Mouse (Mus musculus) stomach, embryonic 15.5 days (tissue): Measurements from ENCODE around the gene Olfr750. TPM values are rescaled to one million over a fixed set of nuclear protein-coding genes. Genes with fewer than 3 reads are reported as not detected.

Experiments used
- ATAC-seq: fragments of 200-750 bp; cut with Nextera tagmentation; 2 replicates; pipeline ENCODE4 v1.8.0; 2017; ENCODE audit warnings: low read depth, moderate number of reproducible peaks, moderate TSS enrichment; ENCODE audit not compliant: insufficient read depth, low FRiP score
- H3K27ac ChIP-seq: fragments of 300-500 bp; sonication (generic); 2 replicates; pipeline ENCODE4 v1.5.1; 2015; ENCODE audit warnings: mild to moderate bottlenecking, inconsistent platforms
- H3K27me3 ChIP-seq: fragments of 300-500 bp; sonication (generic); replicated peaks from 2 replicates; pipeline ENCODE4 v1.6.1; 2015; ENCODE audit warnings: inconsistent platforms
- H3K36me3 ChIP-seq: fragments of 300-500 bp; sonication (generic); 2 replicates; pipeline ENCODE4 v1.6.1; 2015; ENCODE audit warnings: inconsistent platforms
- H3K4me1 ChIP-seq: fragments of 300-500 bp; sonication (generic); 2 replicates; pipeline ENCODE4 v1.6.1; 2015; ENCODE audit warnings: inconsistent platforms
- H3K4me2 ChIP-seq: fragments of 300-500 bp; sonication (generic); 2 replicates; pipeline ENCODE4 v1.6.1; 2015; ENCODE audit warnings: mild to moderate bottlenecking, inconsistent platforms
- H3K4me3 ChIP-seq: fragments of 300-500 bp; sonication (generic); replicated peaks from 2 replicates; pipeline ENCODE4 v1.5.1; 2015; ENCODE audit warnings: inconsistent platforms
- H3K9ac ChIP-seq: fragments of 300-500 bp; sonication (generic); 2 replicates; pipeline ENCODE4 v1.6.1; 2015; ENCODE audit warnings: inconsistent platforms
- H3K9me3 ChIP-seq: fragments of 300-500 bp; sonication (generic); 2 replicates; pipeline ENCODE4 v1.6.1; 2016; ENCODE audit warnings: inconsistent platforms
- WGBS: fragments of 180-500 bp; shearing (Covaris S2); methylation state at CpG from one replicate; pipeline ENCODE4 v1.1.7; 2015; 5-methylcytosine and 5-hydroxymethylcytosine counted together
- polyA plus RNA-seq: library from polyadenylated mRNA; unstranded; fragments of >200 nt; fragmentation: Nextera tagmentation; extraction: Ambion mirVana; gene quantifications from 2 replicates; pipeline ENCODE4 v1.2.1, GENCODE M21; 2015

Gene Olfr750
- polyA plus RNA-seq, 1 experiment from 2014 or later: not detected

- no peaks in the 10 kb centered on the region for H3K9me3 ChIP-seq
- no peak overlapping the region for H3K9ac ChIP-seq
- H3K27me3 ChIP-seq: no peaks in the 10 kb centered on the region
- no peak for ATAC-seq
- no peak overlapping the region for H3K4me3 ChIP-seq
- H3K4me2 ChIP-seq: no peak overlapping the region
- WGBS: 78% methylated on average over 2 of the region's 2 CpGs
- no peak overlapping the region for H3K27ac ChIP-seq
- 0 out of 2 replicates have a peak, but pooled peaks cover 3% of the 10 kb centered on the region for H3K4me1 ChIP-seq
- no peaks in the 10 kb centered on the region for H3K36me3 ChIP-seq
These were observed 10.9 kb upstream of the Olfr750 start for GRCm38 (mm10) chr14:51085086-51085485.

- ATAC-seq: no peak
- H3K4me1 ChIP-seq: 0 out of 2 replicates have a peak, but pooled peaks cover 3% of the 10 kb centered on the region
- H3K9ac ChIP-seq: no peak overlapping the region
- no peaks in the 10 kb centered on the region for H3K9me3 ChIP-seq
- peak overlapping the region; percentile 55 for H3K4me3 ChIP-seq
- peak overlapping the region; percentile 73 for H3K4me2 ChIP-seq
- 11% methylated on average over 7 of the region's 7 CpGs for WGBS
- no peak overlapping the region for H3K27ac ChIP-seq
- no peaks in the 10 kb centered on the region for H3K27me3 ChIP-seq
- H3K36me3 ChIP-seq: no peaks in the 10 kb centered on the region
These were observed 9.6 kb upstream of the Olfr750 start for GRCm38 (mm10) chr14:51083805-51084204.

- H3K27ac ChIP-seq: peak overlapping the region; percentile 36; the same call in 1 of the 2 replicates
- peak overlapping the region; percentile 55 for H3K4me3 ChIP-seq
- WGBS: 3% methylated on average over 40 of the region's 40 CpGs
- H3K27me3 ChIP-seq: no peaks in the 10 kb centered on the region
- ATAC-seq: peak; percentile 37; the same call in 1 of the 2 replicates
- peak overlapping the region; percentile 73 for H3K4me2 ChIP-seq
- H3K9me3 ChIP-seq: no peaks in the 10 kb centered on the region
- H3K36me3 ChIP-seq: no peaks in the 10 kb centered on the region
- peak overlapping the region; percentile 3; the same call in 1 of the 2 replicates for H3K9ac ChIP-seq
- H3K4me1 ChIP-seq: 0 out of 2 replicates have a peak, but pooled peaks cover 3% of the 10 kb centered on the region
These were observed 8.7 kb upstream of the Olfr750 start for GRCm38 (mm10) chr14:51082599-51083581.

- Histone ChIP-seq H3K27me3 (no peaks in the 10 kb centered on the region), H3K9me3 (no peaks in the 10 kb centered on the region), H3K36me3 (no peaks in the 10 kb centered on the region), H3K27ac (no peak overlapping the region), H3K4me2 (no peak overlapping the region), H3K4me1 (0 out of 2 replicates have a peak, but pooled peaks cover 3% of the 10 kb centered on the region), H3K4me3 (no peak overlapping the region), H3K9ac (no peak overlapping the region)
- WGBS: 77% methylated on average over 2 of the region's 2 CpGs
- peak; percentile 48 for ATAC-seq
These were observed 6.8 kb upstream of the Olfr750 start for GRCm38 (mm10) chr14:51081035-51081434.

GRCm38 (mm10) chr14:51079180-51079579 is 4.9 kb upstream of the Olfr750 start:
- no peak for ATAC-seq
- Histone ChIP-seq H3K4me3 (no peak overlapping the region), H3K36me3 (no peaks in the 10 kb centered on the region), H3K27me3 (no peaks in the 10 kb centered on the region), H3K27ac (no peak overlapping the region), H3K4me2 (no peak overlapping the region), H3K9me3 (no peaks in the 10 kb centered on the region), H3K4me1 (0 out of 2 replicates have a peak, but pooled peaks cover 3% of the 10 kb centered on the region), H3K9ac (no peak overlapping the region)
- 86% methylated on average over 1 of the region's 1 CpGs for WGBS

GRCm38 (mm10) chr14:51069617-51070016 is 4.6 kb downstream of the Olfr750 start:
- no peaks in the 10 kb centered on the region for H3K4me1 ChIP-seq
- no peaks in the 10 kb centered on the region for H3K27me3 ChIP-seq
- no peak overlapping the region for H3K9ac ChIP-seq
- H3K4me2 ChIP-seq: no peak overlapping the region
- H3K4me3 ChIP-seq: no peak overlapping the region
- no peak for ATAC-seq
- no peak overlapping the region for H3K27ac ChIP-seq
- no peaks in the 10 kb centered on the region for H3K36me3 ChIP-seq
- 90% methylated on average over 2 of the region's 2 CpGs for WGBS
- no peaks in the 10 kb centered on the region for H3K9me3 ChIP-seq

GRCm38 (mm10) chr14:51068956-51069355 is 5.3 kb downstream of the Olfr750 start:
- Histone ChIP-seq H3K4me1 (no peaks in the 10 kb centered on the region), H3K9ac (no peak overlapping the region), H3K4me2 (no peak overlapping the region), H3K27ac (no peak overlapping the region; the same call in 1 of the 2 replicates), H3K4me3 (no peak overlapping the region), H3K27me3 (no peaks in the 10 kb centered on the region), H3K9me3 (no peaks in the 10 kb centered on the region), H3K36me3 (no peaks in the 10 kb centered on the region)
- 58% methylated on average over 5 of the region's 5 CpGs for WGBS
- no peak for ATAC-seq

GRCm38 (mm10) chr14:51060761-51061160 is 13.5 kb downstream of the Olfr750 start:
- ATAC-seq: no peak
- WGBS: 90% methylated on average over 5 of the region's 5 CpGs
- no peaks in the 10 kb centered on the region for H3K9me3 ChIP-seq
- H3K4me2 ChIP-seq: no peak overlapping the region
- H3K4me1 ChIP-seq: no peaks in the 10 kb centered on the region
- no peak overlapping the region for H3K27ac ChIP-seq
- no peak overlapping the region for H3K9ac ChIP-seq
- H3K4me3 ChIP-seq: no peak overlapping the region
- H3K36me3 ChIP-seq: no peaks in the 10 kb centered on the region
- no peaks in the 10 kb centered on the region for H3K27me3 ChIP-seq

GRCm38 (mm10) chr14:51057401-51057831 is 16.8 kb downstream of the Olfr750 start, which contains the start of gene Rnase12:
Gene Rnase12, minus strand, starts transcription at chr14:51057661.
- H3K27ac ChIP-seq: no peak within 1 kb of the TSS
- ATAC-seq: no peak
- H3K27me3 ChIP-seq: no peaks in the 10 kb centered on the region

GRCm38 (mm10) chr14:51054243-51055237 is 19.7 kb downstream of the Olfr750 start:
- Histone ChIP-seq H3K9me3 (no peaks in the 10 kb centered on the region), H3K4me1 (no peaks in the 10 kb centered on the region), H3K36me3 (no peaks in the 10 kb centered on the region), H3K4me3 (no peak overlapping the region), H3K9ac (no peak overlapping the region), H3K4me2 (0 out of 2 replicates have a peak overlapping the region, but pooled peaks have one; percentile 0), H3K27ac (no peak overlapping the region), H3K27me3 (no peaks in the 10 kb centered on the region)
- ATAC-seq: no peak
- 62% methylated on average over 13 of the region's 13 CpGs for WGBS

More at GRCm38 (mm10) chr14:51057401-51057831, 16.8 kb downstream of the Olfr750 start, which contains the start of gene Rnase12:
- H3K9me3 ChIP-seq: no peaks in the 10 kb centered on the region
- no peak within 1 kb of the TSS for H3K4me2 ChIP-seq
- H3K9ac ChIP-seq: no peak within 1 kb of the TSS
- no peaks in the 10 kb centered on the region for H3K4me1 ChIP-seq
- whole genome bisulfite sequencing: 50% methylated on average over 9 of the region's 9 CpGs
- H3K36me3 ChIP-seq: no peaks in the 10 kb centered on the region
- H3K4me3 ChIP-seq: no peak within 1 kb of the TSS

GRCm38 (mm10) chr14:51053176-51053575 is 21.1 kb downstream of the Olfr750 start:
- no peak overlapping the region for H3K27ac ChIP-seq
- H3K4me1 ChIP-seq: no peaks in the 10 kb centered on the region
- H3K4me3 ChIP-seq: no peak overlapping the region
- H3K9ac ChIP-seq: no peak overlapping the region
- no peaks in the 10 kb centered on the region for H3K36me3 ChIP-seq
- H3K4me2 ChIP-seq: no peak overlapping the region
- ATAC-seq: no peak
- WGBS: 68% methylated on average over 5 of the region's 5 CpGs
- H3K9me3 ChIP-seq: no peaks in the 10 kb centered on the region
- H3K27me3 ChIP-seq: no peaks in the 10 kb centered on the region
